Mouse (Mus musculus): ENCODE results near the gene Tmem37.

Gene Tmem37

DNA sequence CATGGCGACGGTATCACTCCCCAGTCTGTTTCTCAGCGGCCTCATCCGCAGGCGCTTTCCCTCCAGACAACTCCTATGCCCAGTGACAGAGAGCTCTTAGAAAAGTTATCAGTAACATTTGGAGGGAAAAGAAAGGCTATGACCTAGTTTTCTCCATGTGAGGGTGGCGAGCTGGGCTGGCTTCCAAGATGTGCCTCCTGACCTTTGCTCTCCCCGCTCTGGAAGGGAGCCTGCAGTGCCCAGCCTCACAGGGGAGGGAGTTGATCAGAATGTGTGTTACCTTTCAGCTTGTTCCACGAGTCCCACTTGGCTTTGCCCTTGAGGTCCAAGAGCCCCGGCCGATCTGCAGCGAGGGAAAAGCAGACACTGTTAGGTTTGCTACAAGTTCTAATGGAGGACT, 42.2 kb upstream of the Tmem37 start:
- Histone ChIP-seq H3K27me3 (ENCODE audit: insufficient read depth, low read length) (no peaks in the 10 kb centered on the region), H3K9me3 (ENCODE audit: low read length) (peaks cover 8% of the 10 kb centered on the region), H3K4me3 (replicated peaks; ENCODE audit: low read length) (no peak overlapping the region), H3K36me3 (ENCODE audit: insufficient read depth, low read length) (peaks cover 67% of the 10 kb centered on the region), H3K4me1 (replicated peaks; ENCODE audit: low read depth, low read length) (peaks cover 57% of the 10 kb centered on the region)
- TF ChIP-seq POU5F1 (IDR thresholded peaks at IDR 0.05; ENCODE audit: borderline replicate concordance, low read length) (no peak), CTCF (conservative IDR thresholded peaks at IDR 0.05; ENCODE audit: low read length) (no peak), NANOG (IDR thresholded peaks at IDR 0.05; ENCODE audit: borderline replicate concordance, low read length) (no peak)

DNA sequence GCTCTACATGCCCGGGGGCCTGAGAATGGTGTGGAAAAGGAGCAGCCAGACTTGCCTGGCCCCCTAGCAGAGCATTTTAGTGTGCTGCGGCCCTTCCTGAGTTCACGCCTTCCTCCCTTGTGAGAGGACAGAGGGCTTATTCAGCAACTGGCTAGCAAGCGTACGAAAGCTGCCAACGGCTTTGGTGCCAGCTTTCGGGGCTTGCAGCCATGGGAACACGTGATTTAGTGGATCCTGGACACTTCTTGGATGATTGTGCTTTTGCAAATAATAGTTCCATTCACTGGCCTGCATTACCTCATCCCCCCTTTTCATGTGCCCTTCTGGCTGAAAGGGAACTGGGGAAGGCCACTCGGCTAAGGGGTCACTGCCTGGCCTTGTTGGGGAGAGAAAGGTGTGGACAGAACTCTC, 41.8 kb upstream of the Tmem37 start:
- peaks cover 67% of the 10 kb centered on the region for H3K36me3 ChIP-seq (ENCODE audit: insufficient read depth, low read length)

DNA sequence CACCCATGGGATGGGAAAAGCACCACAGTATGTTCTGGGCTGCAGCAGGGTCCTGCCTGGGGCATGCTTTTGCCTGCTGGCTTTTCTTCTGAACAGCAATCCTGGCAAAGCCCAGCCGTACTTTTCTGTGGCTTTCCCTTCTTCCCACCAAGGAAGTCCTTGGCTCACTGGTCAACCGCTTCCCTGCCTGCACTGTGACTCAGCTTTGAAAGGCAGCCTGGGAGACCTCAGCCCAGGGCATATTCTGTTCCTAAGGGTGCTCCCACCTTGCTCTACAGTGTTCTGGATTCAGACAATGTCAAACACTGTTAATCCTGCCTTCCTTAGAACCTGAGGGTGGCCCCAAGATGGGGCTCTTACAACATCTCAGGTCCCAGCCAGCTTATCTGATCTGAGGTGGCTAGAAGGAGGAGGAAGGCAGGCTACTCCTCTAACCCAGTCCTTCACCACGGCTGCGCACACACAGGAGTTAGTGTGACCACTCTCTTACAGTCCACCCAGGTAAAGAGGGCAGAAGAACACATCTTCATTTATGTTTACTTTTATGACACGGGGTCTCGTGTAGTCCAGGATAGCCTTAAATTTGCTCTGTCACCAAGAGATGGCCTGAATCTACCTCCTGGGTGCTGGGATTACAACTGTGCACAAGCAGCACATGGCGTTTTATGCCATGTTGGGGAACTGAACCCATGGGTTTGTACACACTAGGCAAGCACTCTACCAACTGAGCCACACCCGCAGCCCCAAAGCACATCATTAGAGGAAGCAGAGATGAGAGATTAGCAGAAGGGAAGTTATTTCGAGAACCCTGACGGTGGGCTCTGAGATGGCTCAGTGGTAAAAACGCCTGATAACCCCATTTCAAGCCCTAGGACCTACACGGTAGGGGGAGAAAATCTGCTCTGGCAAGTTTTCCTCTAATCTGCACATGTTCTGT, 38.6 kb upstream of the Tmem37 start:
- Histone ChIP-seq H3K4me3 (replicated peaks; ENCODE audit: low read length) (no peak overlapping the region), H3K36me3 (ENCODE audit: insufficient read depth, low read length) (peaks cover 47% of the 10 kb centered on the region), H3K27me3 (ENCODE audit: insufficient read depth, low read length) (no peaks in the 10 kb centered on the region), H3K9me3 (ENCODE audit: low read length) (peaks cover 8% of the 10 kb centered on the region), H3K4me1 (replicated peaks; ENCODE audit: low read depth, low read length) (peaks cover 26% of the 10 kb centered on the region)
- TF ChIP-seq NANOG (IDR thresholded peaks at IDR 0.05; ENCODE audit: borderline replicate concordance, low read length) (no peak), CTCF (conservative IDR thresholded peaks at IDR 0.05; ENCODE audit: low read length) (no peak), POU5F1 (IDR thresholded peaks at IDR 0.05; ENCODE audit: borderline replicate concordance, low read length) (no peak)

More for the DNA sequence above, 41.8 kb upstream of the Tmem37 start:
- H3K4me3 ChIP-seq (replicated peaks; ENCODE audit: low read length), result no peak overlapping the region
- H3K9me3 ChIP-seq (ENCODE audit: low read length), result peaks cover 8% of the 10 kb centered on the region
- H3K27me3 ChIP-seq (ENCODE audit: insufficient read depth, low read length), result no peaks in the 10 kb centered on the region
- peaks cover 57% of the 10 kb centered on the region for H3K4me1 ChIP-seq (replicated peaks; ENCODE audit: low read depth, low read length)
- TF ChIP-seq NANOG (IDR thresholded peaks at IDR 0.05; ENCODE audit: borderline replicate concordance, low read length), result no peak
- no peak for TF ChIP-seq CTCF (conservative IDR thresholded peaks at IDR 0.05; ENCODE audit: low read length)
- TF ChIP-seq POU5F1 (IDR thresholded peaks at IDR 0.05; ENCODE audit: borderline replicate concordance, low read length), result no peak

DNA sequence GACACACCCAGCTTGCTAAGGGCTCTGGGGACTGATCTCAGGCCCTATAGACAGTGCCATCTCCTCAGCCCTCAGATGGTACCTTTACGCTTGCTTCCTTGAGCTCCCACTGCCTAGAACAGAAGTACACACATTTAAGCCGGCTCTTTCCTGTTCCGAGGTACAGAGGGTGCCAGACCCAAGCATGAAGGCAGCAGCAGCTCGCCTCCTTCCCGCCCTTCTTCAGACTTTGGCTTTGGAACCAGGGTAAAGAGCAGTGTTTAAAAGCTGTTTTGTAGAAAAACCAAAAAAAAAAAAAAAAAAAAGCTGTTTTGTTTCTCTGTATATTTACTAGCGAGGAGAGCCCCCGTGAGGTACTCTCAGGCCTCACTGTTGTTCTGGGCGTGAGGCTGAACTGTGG, 37.9 kb upstream of the Tmem37 start:
- Histone ChIP-seq H3K27me3 (ENCODE audit: insufficient read depth, low read length) (no peaks in the 10 kb centered on the region), H3K4me1 (replicated peaks; ENCODE audit: low read depth, low read length) (peaks cover 23% of the 10 kb centered on the region), H3K4me3 (replicated peaks; ENCODE audit: low read length) (no peak overlapping the region), H3K36me3 (ENCODE audit: insufficient read depth, low read length) (peaks cover 41% of the 10 kb centered on the region), H3K9me3 (ENCODE audit: low read length) (peaks cover 8% of the 10 kb centered on the region)
- TF ChIP-seq CTCF (conservative IDR thresholded peaks at IDR 0.05; ENCODE audit: low read length), result no peak
- no peak for TF ChIP-seq NANOG (IDR thresholded peaks at IDR 0.05; ENCODE audit: borderline replicate concordance, low read length)
- TF ChIP-seq POU5F1 (IDR thresholded peaks at IDR 0.05; ENCODE audit: borderline replicate concordance, low read length), result no peak

DNA sequence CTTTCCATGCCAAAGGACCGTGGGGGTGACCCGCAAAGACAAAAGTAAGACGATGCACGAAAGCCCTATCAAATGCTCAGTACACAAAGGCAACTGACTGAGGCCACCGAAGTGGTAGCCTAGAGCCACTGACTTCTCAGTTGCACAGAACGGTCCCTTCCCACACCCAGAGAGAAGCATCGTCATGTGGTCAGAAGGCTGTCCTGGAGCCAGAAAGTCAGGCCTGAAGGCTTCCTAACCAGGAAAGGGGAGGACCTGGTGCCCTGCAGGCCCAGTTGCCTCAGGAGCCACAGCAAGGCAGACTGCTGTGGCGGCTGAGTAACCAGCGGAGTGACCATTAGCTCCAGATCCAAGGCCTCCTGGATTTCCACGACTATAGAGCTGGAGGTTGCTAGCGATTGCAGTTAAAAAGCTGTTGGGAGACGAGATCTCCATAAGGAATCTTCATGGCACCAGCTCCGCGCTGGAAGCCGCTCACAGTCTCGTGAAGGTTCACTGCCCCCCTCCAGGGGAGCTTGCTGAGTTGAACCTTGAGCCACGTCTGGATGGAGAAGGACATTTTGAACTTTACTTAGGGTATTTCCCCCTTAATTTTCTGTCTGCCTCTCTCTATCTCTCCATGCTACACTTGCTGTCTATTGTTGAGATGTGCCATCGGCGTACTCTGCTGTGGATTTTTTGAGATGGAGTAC, 36.0 kb upstream of the Tmem37 start:
- TF ChIP-seq POU5F1 (IDR thresholded peaks at IDR 0.05; ENCODE audit: borderline replicate concordance, low read length), result no peak
- TF ChIP-seq NANOG (IDR thresholded peaks at IDR 0.05; ENCODE audit: borderline replicate concordance, low read length), result no peak
- TF ChIP-seq CTCF (conservative IDR thresholded peaks at IDR 0.05; ENCODE audit: low read length), result no peak
- H3K4me3 ChIP-seq (replicated peaks; ENCODE audit: low read length), result no peak overlapping the region

DNA sequence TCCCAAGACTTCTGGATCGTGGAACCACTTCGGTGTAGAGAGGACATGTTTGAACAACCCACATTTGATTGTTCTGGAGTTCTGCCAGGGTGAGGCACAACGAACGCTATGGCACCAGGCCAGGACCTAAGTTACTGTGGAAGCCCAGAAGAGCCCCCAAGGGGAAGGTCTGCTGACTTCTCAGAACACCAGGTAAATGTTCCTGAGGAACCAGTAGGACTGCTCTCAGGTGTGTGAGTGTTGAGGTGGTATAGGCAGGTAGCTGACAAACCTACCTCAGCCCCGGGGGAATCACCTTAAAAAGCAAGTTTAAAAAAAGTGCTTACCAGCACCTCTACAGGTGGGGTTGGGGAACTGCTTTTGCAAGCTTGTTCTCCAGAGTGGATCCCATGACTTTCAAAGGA, 31.7 kb upstream of the Tmem37 start:
- Histone ChIP-seq H3K9me3 (ENCODE audit: low read length) (no peaks in the 10 kb centered on the region), H3K36me3 (ENCODE audit: insufficient read depth, low read length) (no peaks in the 10 kb centered on the region), H3K27me3 (ENCODE audit: insufficient read depth, low read length) (peaks cover 4% of the 10 kb centered on the region; the same call in 1 of the 2 replicates), H3K4me3 (replicated peaks; ENCODE audit: low read length) (no peak overlapping the region), H3K4me1 (replicated peaks; ENCODE audit: low read depth, low read length) (peaks cover 2% of the 10 kb centered on the region)
- TF ChIP-seq NANOG (IDR thresholded peaks at IDR 0.05; ENCODE audit: borderline replicate concordance, low read length), result no peak
- TF ChIP-seq CTCF (conservative IDR thresholded peaks at IDR 0.05; ENCODE audit: low read length), result no peak
- no peak for TF ChIP-seq POU5F1 (IDR thresholded peaks at IDR 0.05; ENCODE audit: borderline replicate concordance, low read length)

More for the DNA sequence above, 36.0 kb upstream of the Tmem37 start:
- peaks cover 23% of the 10 kb centered on the region for H3K36me3 ChIP-seq (ENCODE audit: insufficient read depth, low read length)
- peaks cover 4% of the 10 kb centered on the region; the same call in 1 of the 2 replicates for H3K27me3 ChIP-seq (ENCODE audit: insufficient read depth, low read length)
- peaks cover 17% of the 10 kb centered on the region for H3K4me1 ChIP-seq (replicated peaks; ENCODE audit: low read depth, low read length)
- peaks cover 8% of the 10 kb centered on the region for H3K9me3 ChIP-seq (ENCODE audit: low read length)

DNA sequence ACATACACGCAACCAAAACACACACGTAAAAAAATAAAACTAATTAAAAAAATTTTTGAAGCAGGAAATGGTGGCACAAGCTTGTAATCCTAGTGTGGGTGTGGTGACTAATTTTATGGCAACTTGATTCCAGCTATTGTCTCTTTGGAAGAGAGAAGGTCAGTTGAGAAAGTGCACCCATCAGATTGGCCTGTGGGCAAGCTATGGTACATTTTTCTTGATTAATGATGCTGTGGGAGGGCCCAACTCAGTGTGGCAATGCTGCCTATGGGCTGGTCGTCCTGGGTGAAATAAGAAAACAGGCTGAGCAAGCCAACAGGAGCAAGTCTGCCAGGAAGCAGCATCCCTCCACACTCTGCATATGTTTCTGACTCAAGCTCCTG, 27.3 kb upstream of the Tmem37 start:
- no peak overlapping the region for H3K4me3 ChIP-seq (replicated peaks; ENCODE audit: low read length)
- TF ChIP-seq NANOG (IDR thresholded peaks at IDR 0.05; ENCODE audit: borderline replicate concordance, low read length) (no peak), CTCF (conservative IDR thresholded peaks at IDR 0.05; ENCODE audit: low read length) (no peak), POU5F1 (IDR thresholded peaks at IDR 0.05; ENCODE audit: borderline replicate concordance, low read length) (no peak)
- peaks cover 4% of the 10 kb centered on the region; the same call in 1 of the 2 replicates for H3K27me3 ChIP-seq (ENCODE audit: insufficient read depth, low read length)
- no peaks in the 10 kb centered on the region for H3K36me3 ChIP-seq (ENCODE audit: insufficient read depth, low read length)
- peaks cover 5% of the 10 kb centered on the region for H3K4me1 ChIP-seq (replicated peaks; ENCODE audit: low read depth, low read length)
- no peaks in the 10 kb centered on the region for H3K9me3 ChIP-seq (ENCODE audit: low read length)

Measured in E14TG2a.4 (cell line).